Mouse (Mus musculus) kidney, embryonic 15.5 days (tissue): ENCODE measurements around the gene Fbxo47. TPM values are rescaled to one million over a fixed set of nuclear protein-coding genes. Genes with fewer than 3 reads are reported as not detected.

Experiments used
- ATAC-seq: fragments of 200-750 bp; cut with Nextera tagmentation; replicated peaks from 2 replicates; pipeline ENCODE4 v1.8.0; 2017; ENCODE audit warnings: moderate TSS enrichment; ENCODE audit not compliant: low FRiP score
- H3K27ac ChIP-seq: fragments of 300-500 bp; sonication (generic); 2 replicates; pipeline ENCODE4 v1.5.1; 2015; ENCODE audit warnings: mild to moderate bottlenecking, inconsistent platforms
- H3K27me3 ChIP-seq: fragments of 300-500 bp; sonication (generic); 2 replicates; pipeline ENCODE4 v1.6.1; 2015; ENCODE audit warnings: inconsistent platforms
- H3K36me3 ChIP-seq: fragments of 300-500 bp; sonication (generic); 2 replicates; pipeline ENCODE4 v1.6.1; 2015; ENCODE audit warnings: inconsistent platforms
- H3K4me1 ChIP-seq: fragments of 300-500 bp; sonication (generic); 2 replicates; pipeline ENCODE4 v1.6.1; 2015; ENCODE audit warnings: inconsistent platforms
- H3K4me2 ChIP-seq: fragments of 300-500 bp; sonication (generic); 2 replicates; pipeline ENCODE4 v1.6.1; 2015; ENCODE audit warnings: moderate library complexity, mild to moderate bottlenecking, inconsistent platforms
- H3K4me3 ChIP-seq: fragments of 300-500 bp; sonication (generic); replicated peaks from 2 replicates; pipeline ENCODE4 v1.5.1; 2015; ENCODE audit warnings: mild to moderate bottlenecking, inconsistent platforms
- H3K9ac ChIP-seq: fragments of 300-500 bp; sonication (generic); 2 replicates; pipeline ENCODE4 v1.6.1; 2015; ENCODE audit warnings: mild to moderate bottlenecking, inconsistent platforms
- H3K9me3 ChIP-seq: fragments of 300-500 bp; sonication (generic); replicated peaks from 2 replicates; pipeline ENCODE4 v1.6.1; 2016; ENCODE audit warnings: inconsistent platforms
- WGBS: fragments of 180-500 bp; shearing (Covaris S2); methylation state at CpG from one replicate; pipeline ENCODE4 v1.1.7; 2015; ENCODE audit warnings: mixed read lengths; 5-methylcytosine and 5-hydroxymethylcytosine counted together
- polyA plus RNA-seq: library from polyadenylated mRNA; unstranded; fragments of >200 nt; fragmentation: Nextera tagmentation; extraction: Ambion mirVana; gene quantifications from 2 replicates; pipeline ENCODE4 v1.2.1, GENCODE M21; 2015

Gene Fbxo47
- polyA plus RNA-seq, 1 experiment from 2014 or later = 0.73 TPM

DNA sequence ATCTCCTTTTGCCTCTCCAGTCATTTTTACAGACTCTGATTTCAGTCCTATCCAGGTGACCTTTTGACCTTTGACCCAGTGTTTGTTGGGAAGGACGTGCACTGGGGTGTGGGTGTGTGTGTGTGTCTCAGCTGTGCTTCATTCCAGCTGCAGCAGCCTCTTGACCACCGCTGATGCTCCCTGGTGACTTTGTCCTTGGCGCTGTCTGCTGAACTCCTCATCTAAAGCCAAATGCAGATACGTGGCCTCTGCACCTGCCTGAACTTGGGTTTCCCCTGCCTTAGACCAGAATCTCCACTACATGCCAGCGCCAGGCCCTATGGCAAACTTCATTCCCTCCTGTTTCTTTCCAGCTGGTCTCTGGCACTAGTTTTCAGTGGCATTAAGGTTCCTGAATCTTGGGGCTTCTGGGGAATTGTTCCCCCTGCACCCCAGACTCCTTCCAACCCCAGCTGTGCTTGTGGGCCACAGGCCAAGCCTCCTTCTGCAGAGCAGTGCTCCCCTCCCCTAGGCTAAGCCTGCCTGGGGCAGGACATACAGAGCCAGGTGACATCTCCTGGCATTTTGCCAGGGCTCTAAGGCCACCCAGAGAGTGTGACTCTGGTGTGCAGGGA is 75.2 kb downstream of the Fbxo47 start:
- Histone ChIP-seq H3K4me2 (0 out of 2 replicates have a peak overlapping the region, but pooled peaks have one; percentile 33), H3K4me3 (no peak overlapping the region), H3K9ac (no peak overlapping the region), H3K4me1 (peaks cover 99% of the 10 kb centered on the region), H3K27me3 (no peaks in the 10 kb centered on the region), H3K27ac (peak overlapping the region; percentile 90), H3K36me3 (peaks cover 26% of the 10 kb centered on the region), H3K9me3 (no peaks in the 10 kb centered on the region)
- no peak for ATAC-seq
- 47% methylated on average over 5 of the region's 5 CpGs for WGBS

DNA sequence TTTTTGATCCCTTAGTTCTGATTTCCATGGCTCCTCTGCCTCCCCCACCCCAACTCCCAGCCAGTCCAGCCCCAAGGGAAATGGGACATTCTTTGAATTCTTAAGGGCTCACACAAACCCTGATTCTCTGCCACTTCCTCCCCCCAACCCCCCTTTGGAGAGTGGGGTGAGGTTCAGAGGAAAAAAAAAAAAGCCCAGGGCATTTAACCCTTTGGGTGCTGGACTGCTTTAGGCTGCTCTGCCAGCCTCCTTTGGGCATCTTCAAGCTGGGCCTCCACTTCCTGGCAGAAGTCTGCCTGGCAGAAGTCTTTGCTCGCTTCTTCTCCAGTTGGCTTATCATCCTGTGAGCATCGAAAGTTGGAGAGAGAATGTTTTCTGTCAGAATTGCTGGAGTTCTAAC is 75.9 kb downstream of the Fbxo47 start:
- 60% methylated on average over 2 of the region's 2 CpGs for WGBS
- H3K27ac ChIP-seq = peak overlapping the region; percentile 90
- H3K4me2 ChIP-seq = peak overlapping the region; percentile 33
- peaks cover 96% of the 10 kb centered on the region for H3K4me1 ChIP-seq
- no peak overlapping the region for H3K9ac ChIP-seq
- H3K4me3 ChIP-seq = no peak overlapping the region
- H3K36me3 ChIP-seq = peaks cover 22% of the 10 kb centered on the region
- H3K27me3 ChIP-seq = no peaks in the 10 kb centered on the region
- no peaks in the 10 kb centered on the region for H3K9me3 ChIP-seq
- no peak for ATAC-seq

DNA sequence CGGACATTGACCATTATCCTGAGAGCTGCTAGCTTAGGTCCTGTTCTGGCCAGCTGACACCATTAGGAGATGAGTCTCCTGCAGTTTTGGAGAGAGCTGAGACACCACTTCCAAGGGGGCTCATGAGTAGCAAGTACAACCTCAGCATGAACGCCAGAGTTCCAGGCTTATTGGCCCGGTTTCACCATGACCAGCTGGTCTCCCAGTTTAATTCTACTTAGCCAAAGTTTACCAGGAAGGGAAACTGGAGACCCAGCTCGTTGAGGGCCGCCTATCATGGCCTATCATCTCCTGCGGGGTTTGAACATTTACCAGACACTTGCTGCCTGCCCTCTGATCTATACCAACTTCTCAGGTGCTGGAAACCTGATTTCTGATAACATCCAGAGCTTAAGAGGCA is 76.3 kb downstream of the Fbxo47 start:
- no peaks in the 10 kb centered on the region for H3K27me3 ChIP-seq
- no peak overlapping the region for H3K9ac ChIP-seq
- H3K4me2 ChIP-seq = peak overlapping the region; percentile 33
- WGBS = 43% methylated on average over 6 of the region's 6 CpGs
- H3K9me3 ChIP-seq = no peaks in the 10 kb centered on the region
- no peak overlapping the region for H3K4me3 ChIP-seq
- H3K4me1 ChIP-seq = peaks cover 96% of the 10 kb centered on the region
- no peak for ATAC-seq
- peaks cover 22% of the 10 kb centered on the region for H3K36me3 ChIP-seq
- H3K27ac ChIP-seq = peak overlapping the region; percentile 90

DNA sequence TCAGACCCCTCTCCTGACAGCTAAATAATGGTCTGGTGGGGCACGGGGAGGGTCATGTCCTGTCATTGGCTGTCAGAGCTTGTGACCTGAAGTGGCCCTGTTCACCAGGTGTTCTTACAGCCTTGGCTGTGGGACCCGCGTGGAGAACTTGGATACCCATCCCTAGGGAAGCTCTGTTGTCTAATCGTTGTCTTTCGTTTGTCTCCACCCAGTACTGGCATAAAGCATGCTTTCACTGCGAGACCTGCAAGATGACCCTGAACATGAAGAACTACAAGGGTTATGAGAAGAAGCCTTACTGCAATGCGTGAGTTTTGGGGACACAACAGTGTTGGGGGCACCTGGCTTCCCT is 77.4 kb downstream of the Fbxo47 start:
- WGBS = 63% methylated on average over 7 of the region's 7 CpGs
- peak overlapping the region; percentile 50; the same call in 1 of the 2 replicates for H3K4me2 ChIP-seq
- ATAC-seq = no peak
- no peaks in the 10 kb centered on the region for H3K27me3 ChIP-seq
- H3K9ac ChIP-seq = no peak overlapping the region
- peaks cover 22% of the 10 kb centered on the region for H3K36me3 ChIP-seq
- H3K4me1 ChIP-seq = peaks cover 96% of the 10 kb centered on the region
- H3K27ac ChIP-seq = peak overlapping the region; percentile 90
- H3K4me3 ChIP-seq = no peak overlapping the region
- H3K9me3 ChIP-seq = no peaks in the 10 kb centered on the region

DNA sequence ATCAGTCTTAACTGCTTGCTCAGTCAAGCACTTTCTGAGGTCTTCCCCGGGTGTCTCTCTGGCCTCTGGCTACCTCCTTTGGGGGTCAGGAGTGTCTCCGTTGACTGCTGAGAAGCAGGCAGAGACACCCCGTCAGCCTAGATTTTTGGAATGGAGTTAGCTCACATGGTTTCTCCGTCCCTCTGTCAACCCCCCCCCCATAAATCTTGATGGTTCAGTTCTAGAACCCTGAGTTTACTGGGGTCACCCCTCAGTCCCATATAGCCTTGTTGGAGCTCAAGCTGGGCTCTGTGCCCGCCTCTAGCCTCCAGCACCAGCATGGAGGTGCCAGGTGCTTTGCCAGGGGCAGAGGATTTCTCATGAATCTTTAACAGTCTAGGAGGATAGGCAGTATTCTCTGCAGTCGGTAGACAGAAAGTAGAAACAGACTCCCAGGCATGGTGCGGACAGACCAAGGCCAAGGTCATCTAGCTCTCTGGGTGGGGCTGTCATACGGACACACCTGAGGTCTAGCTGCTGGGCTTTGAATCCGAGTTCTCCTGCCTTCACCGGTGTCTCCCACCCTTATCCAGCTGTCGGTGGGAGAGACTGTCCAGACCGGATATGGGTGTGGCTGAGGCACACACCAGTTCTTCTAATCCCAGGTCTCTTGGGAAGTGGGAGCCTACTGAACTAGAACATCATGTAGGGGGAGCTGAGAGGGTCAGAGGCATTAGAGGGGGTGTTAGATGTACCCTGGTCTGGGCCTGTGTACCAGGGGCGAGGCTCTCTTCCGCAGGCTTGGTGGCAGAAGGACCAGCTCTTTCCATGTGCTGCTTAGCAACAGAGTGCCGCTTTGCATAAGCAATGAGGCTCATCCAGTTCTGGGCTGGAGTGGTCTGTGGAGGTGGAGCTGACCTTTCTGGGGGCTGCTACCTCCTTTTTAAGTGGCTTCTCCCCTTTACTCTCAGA is 78.0 kb downstream of the Fbxo47 start:
- WGBS = 25% methylated on average over 15 of the region's 15 CpGs
- ATAC-seq = no peak
- H3K4me3 ChIP-seq = peak overlapping the region; percentile 15; the same call in 1 of the 2 replicates

DNA sequence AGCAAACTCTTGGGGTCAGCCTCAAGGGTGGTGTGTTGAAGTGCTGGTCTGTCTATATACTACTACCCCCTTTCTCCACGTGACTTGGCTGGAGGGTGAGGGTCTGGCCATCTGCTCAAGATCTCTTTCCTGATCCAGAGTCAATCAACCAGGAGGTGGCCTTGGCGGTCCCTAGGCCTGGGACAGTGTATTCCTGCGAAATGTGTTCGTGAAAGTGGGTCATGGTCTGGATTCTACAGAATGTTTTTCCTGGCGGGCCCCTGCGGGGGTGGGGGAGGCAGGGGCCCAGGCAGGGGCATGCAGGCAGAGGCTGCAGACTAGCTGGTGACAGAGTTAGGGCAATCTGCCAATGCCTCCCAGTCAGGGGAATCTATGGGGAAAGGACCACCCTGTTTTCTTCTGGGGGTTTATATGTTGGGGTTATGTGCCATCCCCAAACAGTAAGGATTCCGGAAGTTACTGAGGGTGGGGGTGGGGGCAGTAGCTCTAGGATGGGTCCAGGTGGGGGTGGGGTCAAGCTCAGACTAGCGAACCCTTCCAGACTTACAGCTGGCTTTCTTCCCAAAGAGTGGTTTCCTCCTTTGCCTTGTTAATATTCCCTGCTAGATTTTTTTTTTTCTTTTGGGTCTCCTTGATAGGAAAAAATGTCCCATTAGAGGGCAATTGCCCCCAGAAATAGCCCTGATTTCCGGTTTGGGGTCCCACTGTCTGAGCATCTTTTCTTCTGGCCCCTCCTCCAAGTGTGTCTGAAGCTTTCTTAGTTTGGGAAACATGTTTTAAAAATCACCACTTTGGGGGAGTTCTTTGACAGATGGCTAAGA is 78.9 kb downstream of the Fbxo47 start:
- H3K27ac ChIP-seq = peak overlapping the region; percentile 90
- H3K9ac ChIP-seq = no peak overlapping the region; the same call in 1 of the 2 replicates
- H3K4me1 ChIP-seq = peaks cover 92% of the 10 kb centered on the region
- H3K4me2 ChIP-seq = peak overlapping the region; percentile 50
- H3K27me3 ChIP-seq = no peaks in the 10 kb centered on the region
- no peaks in the 10 kb centered on the region for H3K9me3 ChIP-seq
- peak overlapping the region; percentile 15; the same call in 1 of the 2 replicates for H3K4me3 ChIP-seq
- ATAC-seq = no peak
- peaks cover 19% of the 10 kb centered on the region for H3K36me3 ChIP-seq
- WGBS = 10% methylated on average over 9 of the region's 9 CpGs

More for the DNA sequence above, 78.0 kb downstream of the Fbxo47 start:
- Histone ChIP-seq H3K27me3 (no peaks in the 10 kb centered on the region), H3K4me2 (peak overlapping the region; percentile 50), H3K4me1 (peaks cover 96% of the 10 kb centered on the region), H3K9ac (no peak overlapping the region; the same call in 1 of the 2 replicates), H3K36me3 (peaks cover 22% of the 10 kb centered on the region), H3K27ac (peak overlapping the region; percentile 90), H3K9me3 (no peaks in the 10 kb centered on the region)

DNA sequence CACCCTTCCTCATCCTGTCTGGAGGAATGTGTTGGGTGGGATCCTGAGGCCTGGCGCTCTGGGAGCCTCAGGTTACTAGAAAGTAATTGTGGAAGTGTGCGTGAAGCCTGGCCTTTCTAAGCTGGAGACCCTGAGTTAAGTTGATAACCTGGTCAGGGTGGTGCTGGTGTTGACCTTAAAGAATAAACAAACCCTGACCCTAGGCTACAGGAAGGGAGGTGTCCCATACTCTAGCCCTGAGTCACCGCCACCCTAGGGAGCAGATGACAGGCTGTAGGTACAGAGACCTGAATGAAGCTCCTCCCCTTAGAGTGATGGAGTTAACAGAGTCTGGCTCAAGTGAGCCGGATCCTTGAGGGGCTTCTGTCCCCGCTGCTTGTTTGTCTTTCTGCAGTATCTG is 80.1 kb downstream of the Fbxo47 start:
- H3K27ac ChIP-seq = peak overlapping the region; percentile 90
- H3K36me3 ChIP-seq = peaks cover 11% of the 10 kb centered on the region
- 0 out of 2 replicates have a peak overlapping the region, but pooled peaks have one; percentile 50 for H3K4me2 ChIP-seq
- no peak overlapping the region for H3K9ac ChIP-seq
- peaks cover 84% of the 10 kb centered on the region for H3K4me1 ChIP-seq
- no peak for ATAC-seq
- WGBS = 67% methylated on average over 5 of the region's 5 CpGs
- no peaks in the 10 kb centered on the region for H3K9me3 ChIP-seq
- no peak overlapping the region for H3K4me3 ChIP-seq
- no peaks in the 10 kb centered on the region for H3K27me3 ChIP-seq

Other genes with a start within 250 kb of the Fbxo47 start
- gene Mllt6, start 220.7 kb downstream of the Fbxo47 start, polyA plus RNA-seq = 2.8 and 3.9 TPM in 2 replicates
- gene Cisd3, start 198.3 kb downstream of the Fbxo47 start, polyA plus RNA-seq = 41.2 and 42.7 TPM in 2 replicates
- 13.2 and 16.6 TPM in 2 replicates for gene Pcgf2, start 183.7 kb downstream of the Fbxo47 start, polyA plus RNA-seq
- 475 and 488 TPM in 2 replicates for gene Psmb3, start 180.8 kb downstream of the Fbxo47 start, polyA plus RNA-seq
- 1.8 and 1.9 TPM in 2 replicates for gene Pip4k2b, start 139.4 kb downstream of the Fbxo47 start, polyA plus RNA-seq
- gene Cwc25, start 117.6 kb downstream of the Fbxo47 start, polyA plus RNA-seq = 19.2 and 19.5 TPM in 2 replicates
- 0.62 and 0.67 TPM in 2 replicates for gene 1700001P01Rik, start 108.2 kb downstream of the Fbxo47 start, polyA plus RNA-seq
- 565 and 652 TPM in 2 replicates for gene Rpl23, start 101.7 kb downstream of the Fbxo47 start, polyA plus RNA-seq
- 104 and 108 TPM in 2 replicates for gene Lasp1, start 85.2 kb downstream of the Fbxo47 start, polyA plus RNA-seq
- gene B230217C12Rik, start 43.4 kb downstream of the Fbxo47 start, polyA plus RNA-seq = 7.4 and 7.5 TPM in 2 replicates
- gene Plxdc1, start 102.3 kb upstream of the Fbxo47 start, polyA plus RNA-seq = 1.7 and 2.0 TPM in 2 replicates
- 9.9 and 10.1 TPM in 2 replicates for gene Arl5c, start 112.0 kb upstream of the Fbxo47 start, polyA plus RNA-seq
- gene Cacnb1, start 138.9 kb upstream of the Fbxo47 start, polyA plus RNA-seq = 14.6 and 15.2 TPM in 2 replicates
- gene Rpl19, start 142.6 kb upstream of the Fbxo47 start, polyA plus RNA-seq = 1,072 and 1,152 TPM in 2 replicates
- gene Stac2, start 169.3 kb upstream of the Fbxo47 start, polyA plus RNA-seq = 3.7 and 4.3 TPM in 2 replicates